8 mouse cellular contexts compared by ENCODE assay signal in the genomic region with DNA sequence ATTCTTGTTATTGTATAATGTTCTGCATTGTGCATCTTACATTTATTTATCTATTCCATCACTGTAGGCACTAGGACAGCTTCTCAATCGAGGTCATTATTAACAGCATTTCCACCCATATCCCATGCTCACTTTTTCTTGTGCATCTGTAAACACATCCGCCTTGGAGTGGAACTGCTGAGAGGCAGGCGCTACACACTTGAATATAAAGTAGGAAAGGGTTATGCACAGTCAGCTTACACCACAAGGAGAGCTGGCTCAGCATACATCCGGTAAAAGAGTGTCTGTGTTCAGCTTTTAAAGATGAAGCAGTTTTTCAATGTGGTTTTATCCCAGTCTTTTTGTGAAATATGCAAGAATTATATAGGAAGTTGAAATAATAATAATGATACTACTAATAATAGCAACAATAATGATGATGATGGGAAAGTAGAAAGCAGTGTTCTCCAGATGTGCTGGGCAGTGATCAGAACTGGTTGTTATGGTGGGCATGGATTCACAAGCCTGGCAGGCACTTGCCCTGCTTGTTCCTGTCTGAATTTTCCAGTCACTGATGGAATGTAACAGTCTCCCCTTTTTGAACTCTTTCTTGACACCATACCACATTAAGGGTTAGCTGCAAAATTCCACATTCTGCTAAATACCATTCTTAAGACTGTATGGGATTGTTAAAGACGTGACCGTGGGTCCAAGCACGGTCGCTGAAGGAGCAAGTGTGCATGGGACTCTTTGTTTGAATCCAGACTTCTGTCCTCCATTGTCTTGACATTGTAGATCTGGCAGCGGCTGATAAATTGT.
A peak's percentile ranks its signal among the peaks of the same experiment; 100 is the strongest.
DNase-seq lines count a peak whose midpoint lies in the region; ATAC-seq lines count a peak whose summit lies in the region.
"Had no signal": no experiment of that assay in that cellular context is flagged by ENCODE, and none has a peak within 500 bp of the region (broad histone marks: within the 10 kb centered on the region; RNA-seq: fewer than 3 reads in every experiment).

No protein-coding gene starts in this region.

- no peak overlapping the region for H3K4me2 ChIP-seq in kidney, embryonic 16.5 days (replicated peaks; ENCODE audit: low read depth, low read length)
- H3K4me2 ChIP-seq in forebrain, embryonic 13.5 days, result no peak overlapping the region
- H3K4me2 ChIP-seq in midbrain, embryonic 11.5 days, result no peak overlapping the region

- no peak overlapping the region for H3K4me3 ChIP-seq in kidney, embryonic 16.5 days (ENCODE audit: low read length)
- no peak overlapping the region for H3K4me3 ChIP-seq in forebrain, embryonic 13.5 days
- no peak overlapping the region for H3K4me3 ChIP-seq in midbrain, embryonic 11.5 days (ENCODE audit: low read depth, low read length)

- no peaks in the 10 kb centered on the region for H3K27me3 ChIP-seq in kidney, embryonic 16.5 days (ENCODE audit: insufficient read depth, low read length)
- no peaks in the 10 kb centered on the region for H3K27me3 ChIP-seq in forebrain, embryonic 13.5 days
- no peaks in the 10 kb centered on the region for H3K27me3 ChIP-seq in midbrain, embryonic 11.5 days (ENCODE audit: control insufficient read depth, insufficient read depth, low read length)

- no peak overlapping the region for H3K9ac ChIP-seq in kidney, embryonic 16.5 days (replicated peaks; ENCODE audit: low read length)
- H3K9ac ChIP-seq in forebrain, embryonic 13.5 days, result no peak overlapping the region
- H3K9ac ChIP-seq in midbrain, embryonic 11.5 days (ENCODE audit: low read length), result no peak overlapping the region

- no peak for DNase-seq in kidney, adult 18-20 months
- DNase-seq in heart, postnatal 36 days, result peak; percentile 21 to 31
- no peak for DNase-seq in midbrain, embryonic 11.5 days (ENCODE audit: low spot score, missing footprints)
- DNase-seq in layer of hippocampus, postnatal 36 days, result no peak
- no peak for DNase-seq in urinary bladder, postnatal 36 days (ENCODE audit: low spot score in 2 of 2)

- no peaks in the 10 kb centered on the region for H3K36me3 ChIP-seq in kidney, embryonic 16.5 days (ENCODE audit: insufficient read depth, low read length)
- H3K36me3 ChIP-seq in forebrain, embryonic 13.5 days (ENCODE audit: poor library complexity, severe bottlenecking), result no peaks in the 10 kb centered on the region
- H3K36me3 ChIP-seq in midbrain, embryonic 11.5 days (ENCODE audit: control insufficient read depth, insufficient read depth, low read length), result no peaks in the 10 kb centered on the region
- H3K36me3 ChIP-seq: G1E had no signal

- ATAC-seq in kidney, embryonic 16.5 days (ENCODE audit: low FRiP score, low TSS enrichment), result 0 out of 2 replicates have a peak, but pooled peaks have one; percentile 9
- peak; percentile 75; the same call in 1 of the 2 replicates for ATAC-seq in forebrain, embryonic 13.5 days
- peak; percentile 45; the same call in 1 of the 2 replicates for ATAC-seq in midbrain, embryonic 11.5 days (ENCODE audit: low FRiP score)

- no peaks in the 10 kb centered on the region for H3K9me3 ChIP-seq in kidney, embryonic 16.5 days (ENCODE audit: low read length)
- no peaks in the 10 kb centered on the region for H3K9me3 ChIP-seq in forebrain, embryonic 13.5 days (replicated peaks)
- H3K9me3 ChIP-seq in midbrain, embryonic 11.5 days (ENCODE audit: control insufficient read depth, low read length), result no peaks in the 10 kb centered on the region
- H3K9me3 ChIP-seq: G1E had no signal

- H3K27ac ChIP-seq in kidney, embryonic 16.5 days (ENCODE audit: low read length), result 0 out of 2 replicates have a peak overlapping the region, but pooled peaks have one; percentile 14
- no peak overlapping the region for H3K27ac ChIP-seq in forebrain, embryonic 13.5 days
- H3K27ac ChIP-seq in midbrain, embryonic 11.5 days (ENCODE audit: low read depth, low read length), result no peak overlapping the region

- H3K4me1 ChIP-seq in kidney, embryonic 16.5 days (ENCODE audit: insufficient read depth, low read length), result peaks cover 7% of the 10 kb centered on the region; the same call in 1 of the 2 replicates
- peaks cover 13% of the 10 kb centered on the region; the same call in 1 of the 2 replicates for H3K4me1 ChIP-seq in forebrain, embryonic 13.5 days
- peaks cover 5% of the 10 kb centered on the region; the same call in 1 of the 2 replicates for H3K4me1 ChIP-seq in midbrain, embryonic 11.5 days (ENCODE audit: control insufficient read depth, insufficient read depth, low read length)

- WGBS in kidney, embryonic 16.5 days, result 72% methylated on average over 9 of the region's 9 CpGs
- WGBS in forebrain, embryonic 13.5 days, result 58% methylated on average over 9 of the region's 9 CpGs
- WGBS in midbrain, embryonic 11.5 days, result 69% methylated on average over 9 of the region's 9 CpGs

- intact Hi-C loops in heart, postnatal 36 days (cut with DNase I), result no loop called here

Comparison
In these comparisons a context has a peak if more than half of its experiments do, and no peak if none do; other contexts are left out.
1. ATAC-seq: peak in every context shown above with its lines; median percentile 75 in forebrain, embryonic 13.5 days; 45 in midbrain, embryonic 11.5 days; 9 in kidney, embryonic 16.5 days.
2. DNase-seq: peak in heart, postnatal 36 days (2 of 2); none in kidney, adult 18-20 months (single experiment), midbrain, embryonic 11.5 days (single experiment), layer of hippocampus, postnatal 36 days (0 of 2) and urinary bladder, postnatal 36 days (0 of 2).